Mouse (Mus musculus) forebrain, embryonic 16.5 days (tissue): Measurements from ENCODE around the gene Itprid2. TPM values are rescaled to one million over a fixed set of nuclear protein-coding genes. Genes with fewer than 3 reads are reported as not detected.

ENCODE experiments used
- ATAC-seq: fragments of 200-750 bp; cut with Nextera tagmentation; 2 replicates; pipeline ENCODE4 v1.8.0; 2017; ENCODE audit warnings: mild to moderate bottlenecking, moderate library complexity
- H3K27ac ChIP-seq: fragments of 300-500 bp; sonication (generic); 2 replicates; pipeline ENCODE4 v1.5.1; 2014; ENCODE audit warnings: low read length, control low read depth
- H3K27me3 ChIP-seq: fragments of 300-500 bp; sonication (generic); replicated peaks from 2 replicates; pipeline ENCODE4 v1.6.1; 2014; ENCODE audit warnings: low read length; ENCODE audit not compliant: control insufficient read depth, insufficient read depth
- H3K36me3 ChIP-seq: fragments of 300-500 bp; sonication (generic); 2 replicates; pipeline ENCODE4 v1.6.1; 2014; ENCODE audit not compliant: control insufficient read depth, insufficient read depth
- H3K4me1 ChIP-seq: fragments of 300-500 bp; sonication (generic); replicated peaks from 2 replicates; pipeline ENCODE4 v1.6.1; 2014; ENCODE audit warnings: low read length; ENCODE audit not compliant: control insufficient read depth, insufficient read depth
- H3K4me2 ChIP-seq: fragments of 300-500 bp; sonication (generic); 2 replicates; pipeline ENCODE4 v1.6.1; 2014; ENCODE audit warnings: mild to moderate bottlenecking, low read length, control low read depth
- H3K4me3 ChIP-seq: fragments of 300-500 bp; sonication (generic); replicated peaks from 2 replicates; pipeline ENCODE4 v1.5.1; 2014; ENCODE audit warnings: mild to moderate bottlenecking, low read length, control low read depth
- H3K9ac ChIP-seq: fragments of 300-500 bp; sonication (generic); replicated peaks from 2 replicates; pipeline ENCODE4 v1.6.1; 2014; ENCODE audit warnings: low read depth, low read length, control low read depth
- H3K9me3 ChIP-seq: fragments of 300-500 bp; sonication (generic); 2 replicates; pipeline ENCODE4 v1.6.1; 2016; ENCODE audit warnings: low read length; ENCODE audit not compliant: control insufficient read depth
- WGBS: fragments of 180-500 bp; shearing (Covaris S2); extraction: QIAGEN DNeasy Blood & Tissue Kit; methylation state at CpG from one replicate; pipeline ENCODE4 v1.1.7; 2014; 5-methylcytosine and 5-hydroxymethylcytosine counted together
- polyA plus RNA-seq: library from polyadenylated mRNA; unstranded; fragments of >200 nt; fragmentation: Nextera tagmentation; extraction: Ambion mirVana; gene quantifications from 2 replicates; pipeline ENCODE4 v1.2.1, GENCODE M21; 2015

The Itprid2 gene
- polyA plus RNA-seq, 1 experiment from 2014 or later = 4.7 TPM

GRCm38 (mm10) chr2:79638924-79639323 is 3.8 kb downstream of the Itprid2 start:
- H3K27ac ChIP-seq = no peak overlapping the region
- no peak overlapping the region for H3K4me3 ChIP-seq
- peaks cover 9% of the 10 kb centered on the region for H3K4me1 ChIP-seq
- H3K36me3 ChIP-seq = no peaks in the 10 kb centered on the region
- no peak for ATAC-seq
- H3K4me2 ChIP-seq = peak overlapping the region; percentile 17; the same call in 1 of the 2 replicates
- WGBS = 57% methylated on average over 4 of the region's 4 CpGs
- H3K27me3 ChIP-seq = no peaks in the 10 kb centered on the region
- no peaks in the 10 kb centered on the region for H3K9me3 ChIP-seq
- no peak overlapping the region for H3K9ac ChIP-seq

GRCm38 (mm10) chr2:79646237-79646688 is 11.1 kb downstream of the Itprid2 start:
- Histone ChIP-seq H3K9ac (no peak overlapping the region), H3K4me2 (no peak overlapping the region), H3K9me3 (no peaks in the 10 kb centered on the region), H3K36me3 (no peaks in the 10 kb centered on the region), H3K4me3 (no peak overlapping the region), H3K4me1 (no peaks in the 10 kb centered on the region), H3K27me3 (no peaks in the 10 kb centered on the region), H3K27ac (no peak overlapping the region)
- 0 out of 2 replicates have a peak, but pooled peaks have one; percentile 18 for ATAC-seq
- WGBS = 52% methylated on average over 4 of the region's 4 CpGs

- no peak overlapping the region for H3K27ac ChIP-seq
- no peak overlapping the region for H3K4me3 ChIP-seq
- no peak overlapping the region for H3K9ac ChIP-seq
- no peaks in the 10 kb centered on the region for H3K4me1 ChIP-seq
- no peaks in the 10 kb centered on the region for H3K27me3 ChIP-seq
- no peak for ATAC-seq
- 47% methylated on average over 4 of the region's 4 CpGs for WGBS
- no peaks in the 10 kb centered on the region for H3K9me3 ChIP-seq
- no peaks in the 10 kb centered on the region for H3K36me3 ChIP-seq
- H3K4me2 ChIP-seq = no peak overlapping the region
These were observed 11.9 kb downstream of the Itprid2 start for GRCm38 (mm10) chr2:79647094-79647493.

- WGBS = 50% methylated on average over 2 of the region's 2 CpGs
These were observed 12.6 kb downstream of the Itprid2 start for GRCm38 (mm10) chr2:79647728-79648127.

GRCm38 (mm10) chr2:79651185-79651584 is 16.0 kb downstream of the Itprid2 start:
- no peak overlapping the region for H3K9ac ChIP-seq
- H3K27me3 ChIP-seq = no peaks in the 10 kb centered on the region
- no peak for ATAC-seq
- H3K27ac ChIP-seq = no peak overlapping the region
- no peaks in the 10 kb centered on the region for H3K36me3 ChIP-seq
- no peak overlapping the region for H3K4me2 ChIP-seq
- H3K4me3 ChIP-seq = no peak overlapping the region
- no peaks in the 10 kb centered on the region for H3K4me1 ChIP-seq
- 90% methylated on average over 3 of the region's 3 CpGs for WGBS
- H3K9me3 ChIP-seq = no peaks in the 10 kb centered on the region

More at GRCm38 (mm10) chr2:79647728-79648127, 12.6 kb downstream of the Itprid2 start:
- Histone ChIP-seq H3K9ac (no peak overlapping the region), H3K4me2 (no peak overlapping the region), H3K36me3 (no peaks in the 10 kb centered on the region), H3K27ac (no peak overlapping the region), H3K4me3 (no peak overlapping the region), H3K27me3 (no peaks in the 10 kb centered on the region), H3K4me1 (no peaks in the 10 kb centered on the region), H3K9me3 (no peaks in the 10 kb centered on the region)
- no peak for ATAC-seq

- H3K9me3 ChIP-seq = no peaks in the 10 kb centered on the region
- H3K4me2 ChIP-seq = no peak overlapping the region
- no peak overlapping the region for H3K4me3 ChIP-seq
- no peaks in the 10 kb centered on the region for H3K27me3 ChIP-seq
- WGBS = 90% methylated on average over 3 of the region's 3 CpGs
- no peaks in the 10 kb centered on the region for H3K36me3 ChIP-seq
- H3K27ac ChIP-seq = no peak overlapping the region
- no peak for ATAC-seq
- H3K9ac ChIP-seq = no peak overlapping the region
- H3K4me1 ChIP-seq = no peaks in the 10 kb centered on the region
These were observed 16.5 kb downstream of the Itprid2 start for GRCm38 (mm10) chr2:79651701-79652100.

- no peak for ATAC-seq
- H3K4me3 ChIP-seq = no peak overlapping the region
- no peak overlapping the region for H3K4me2 ChIP-seq
- no peak overlapping the region for H3K9ac ChIP-seq
- no peaks in the 10 kb centered on the region for H3K27me3 ChIP-seq
- H3K27ac ChIP-seq = no peak overlapping the region
- no peaks in the 10 kb centered on the region for H3K4me1 ChIP-seq
- 88% methylated on average over 4 of the region's 4 CpGs for WGBS
- H3K36me3 ChIP-seq = no peaks in the 10 kb centered on the region
- no peaks in the 10 kb centered on the region for H3K9me3 ChIP-seq
These were observed 17.4 kb downstream of the Itprid2 start for GRCm38 (mm10) chr2:79652502-79652901.

- H3K4me2 ChIP-seq = no peak overlapping the region
- ATAC-seq = no peak
- no peak overlapping the region for H3K9ac ChIP-seq
- H3K9me3 ChIP-seq = no peaks in the 10 kb centered on the region
- H3K27me3 ChIP-seq = no peaks in the 10 kb centered on the region
- no peak overlapping the region for H3K4me3 ChIP-seq
- 62% methylated on average over 6 of the region's 6 CpGs for WGBS
- no peaks in the 10 kb centered on the region for H3K4me1 ChIP-seq
- H3K36me3 ChIP-seq = no peaks in the 10 kb centered on the region
- H3K27ac ChIP-seq = no peak overlapping the region
These were observed 18.1 kb downstream of the Itprid2 start for GRCm38 (mm10) chr2:79653093-79653808.

GRCm38 (mm10) chr2:79653809-79654164 is 18.6 kb downstream of the Itprid2 start:
- H3K9ac ChIP-seq = no peak overlapping the region
- no peaks in the 10 kb centered on the region for H3K36me3 ChIP-seq
- 83% methylated on average over 2 of the region's 2 CpGs for WGBS
- H3K4me3 ChIP-seq = no peak overlapping the region
- no peak overlapping the region for H3K4me2 ChIP-seq
- no peaks in the 10 kb centered on the region for H3K4me1 ChIP-seq
- no peaks in the 10 kb centered on the region for H3K9me3 ChIP-seq
- no peak for ATAC-seq
- H3K27me3 ChIP-seq = no peaks in the 10 kb centered on the region
- H3K27ac ChIP-seq = no peak overlapping the region
